Mouse (Mus musculus): ENCODE measurements at regions not wholly inside any gene's neighbourhood (a gene's known extent, or its start where the extent isn't known, plus 50 kb on each side); places are given as distances from the start of the nearest gene placed in this dataset.

GRCm38 (mm10) chr6:148599473-148599872, 155.3 kb upstream of the Tmtc1 start:
- DNase-seq: no peak

DNA sequence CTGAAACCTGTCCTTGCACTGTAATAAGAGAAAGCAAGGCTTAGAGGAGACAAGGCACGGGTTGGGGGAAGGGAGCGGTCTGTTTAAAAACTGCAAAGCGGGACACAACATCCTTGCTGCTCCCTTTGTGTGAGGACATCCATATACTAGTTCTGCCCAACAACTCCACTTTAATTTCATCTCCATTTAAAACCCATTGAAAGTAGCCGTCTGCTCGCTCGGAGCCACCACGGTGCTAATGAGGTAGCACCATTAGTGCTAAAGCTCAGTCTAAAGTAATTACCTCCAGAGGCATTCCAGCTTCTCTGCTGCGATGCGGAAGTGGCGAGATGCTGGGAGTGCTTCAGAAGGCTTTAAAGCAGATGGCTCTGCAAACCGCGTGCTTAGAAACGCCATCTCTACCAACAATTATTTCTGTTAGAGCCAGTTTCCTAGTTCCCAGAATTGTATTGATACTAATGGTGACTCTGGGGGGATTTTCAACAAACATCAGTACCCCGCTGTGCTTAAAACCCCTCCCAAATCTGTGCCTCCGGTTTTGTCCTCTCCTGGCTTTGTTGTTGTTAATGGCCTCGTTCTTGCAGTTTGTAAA, 154.7 kb upstream of the Tmtc1 start:
- no peak for DNase-seq

DNA sequence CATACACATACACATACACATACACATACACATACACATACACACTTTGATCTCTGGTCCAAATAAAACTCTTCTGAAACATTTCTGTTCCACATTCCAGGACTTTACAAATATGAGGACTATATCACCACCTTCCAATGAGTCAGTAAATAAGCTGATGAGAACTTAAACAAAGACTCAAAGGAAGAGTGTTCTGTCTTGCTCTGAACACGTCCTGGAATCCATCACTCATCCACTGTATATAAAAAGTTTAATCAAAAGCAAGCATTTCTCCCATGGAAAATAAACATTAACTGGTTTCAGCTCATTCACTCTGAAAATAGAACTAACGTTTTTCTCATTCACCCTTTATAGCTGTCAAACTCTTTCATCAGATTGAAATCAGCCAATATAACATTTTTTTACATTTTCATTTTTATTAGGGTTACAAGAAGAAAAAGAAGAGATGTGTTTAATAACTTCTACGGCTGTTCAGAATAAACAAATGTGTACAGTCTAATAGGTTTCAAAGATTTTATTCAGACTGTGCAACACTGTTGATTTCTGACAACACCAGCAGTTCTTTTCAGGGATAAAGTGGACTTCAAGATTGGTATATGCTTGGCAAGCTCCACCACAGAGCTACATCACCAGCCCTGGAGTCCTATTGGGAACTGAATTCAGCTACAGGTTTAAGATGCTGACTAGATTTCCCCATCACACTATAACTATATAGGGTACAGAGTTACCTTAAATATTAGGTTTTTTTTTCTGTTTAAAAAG, 151.0 kb upstream of the Tmtc1 start:
- no peak for DNase-seq

DNA sequence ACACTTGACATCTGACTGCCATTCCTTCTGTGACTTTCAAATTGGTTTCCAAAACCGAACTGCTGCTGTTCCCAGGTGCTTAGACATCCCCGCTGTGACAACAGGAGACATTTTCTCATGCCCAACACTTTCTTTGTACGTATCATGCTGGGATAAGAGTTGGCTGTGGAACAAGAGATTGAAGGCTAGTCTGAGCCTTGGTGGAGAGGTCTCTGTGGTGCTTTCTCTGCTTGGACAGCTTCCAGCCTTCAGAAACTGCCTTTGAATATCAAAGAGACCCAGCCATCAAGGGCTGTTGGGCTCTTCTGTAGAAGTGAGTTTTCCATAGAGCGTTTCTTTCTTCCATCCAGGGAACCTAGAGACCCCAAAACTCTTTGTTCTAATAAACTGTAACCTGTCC, 144.8 kb upstream of the Tmtc1 start:
- DNase-seq: no peak

DNA sequence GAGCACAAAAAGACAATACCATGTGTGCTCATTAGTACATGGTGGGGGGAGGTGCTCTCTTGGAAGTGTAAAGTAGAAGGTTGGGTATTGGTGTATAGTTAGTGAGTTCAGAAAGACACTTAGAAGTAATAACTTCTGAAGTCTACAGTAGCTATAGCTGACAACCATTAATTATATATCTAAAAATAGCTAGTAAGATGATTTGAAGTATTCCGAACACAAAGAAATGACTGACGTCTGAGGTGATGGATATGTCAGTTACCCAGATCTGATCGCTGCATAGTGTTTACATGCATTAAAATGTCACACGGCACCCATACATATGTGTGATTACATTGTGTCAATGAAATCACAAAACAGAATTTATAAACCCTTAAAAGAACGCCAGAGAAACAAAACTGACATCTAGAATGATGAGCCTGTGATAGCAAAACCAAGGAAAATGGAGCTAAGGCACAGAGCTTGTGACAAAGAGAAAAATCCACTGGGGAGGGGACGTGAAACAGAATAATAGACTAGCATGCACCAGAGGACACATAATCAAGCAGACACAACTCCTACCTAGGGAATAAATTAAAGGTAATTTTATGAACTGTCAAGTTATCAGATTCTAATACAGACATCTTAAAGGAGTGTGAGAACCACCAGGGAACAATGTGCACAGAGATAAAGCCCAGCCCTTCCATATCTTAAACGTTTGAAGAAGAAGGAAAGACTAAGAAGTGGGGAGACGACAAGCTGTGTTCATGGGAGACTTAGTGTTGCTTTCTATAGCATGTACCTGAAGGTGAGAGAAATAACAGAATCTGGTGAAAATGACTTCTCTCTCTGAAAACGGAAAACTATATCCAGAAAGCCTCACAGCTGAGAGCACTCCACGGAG, 142.5 kb upstream of the Tmtc1 start:
- no peak for DNase-seq

DNA sequence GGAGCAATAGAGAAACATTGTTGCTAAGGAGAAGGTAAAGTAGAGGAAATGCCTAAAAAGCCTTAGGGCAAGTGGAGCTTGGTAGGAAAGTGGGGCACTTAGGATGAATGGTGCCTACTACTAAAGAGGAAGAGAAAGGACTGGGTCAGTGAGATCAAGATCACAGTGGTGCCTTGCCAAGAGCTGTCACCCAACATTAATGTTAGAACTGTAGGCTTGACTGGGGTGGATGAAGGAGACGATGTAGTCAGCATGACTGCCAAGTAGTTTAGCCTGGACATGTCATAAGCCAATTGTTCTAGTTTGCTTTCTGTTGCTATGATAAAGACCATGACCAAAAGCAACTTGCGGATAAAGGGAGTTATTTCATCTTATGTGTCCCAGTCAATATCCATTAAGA, 139.9 kb upstream of the Tmtc1 start:
- DNase-seq: no peak

- no peak for DNase-seq
Measured at GRCm38 (mm10) chr6:148578281-148578680, 134.1 kb upstream of the Tmtc1 start.

DNA sequence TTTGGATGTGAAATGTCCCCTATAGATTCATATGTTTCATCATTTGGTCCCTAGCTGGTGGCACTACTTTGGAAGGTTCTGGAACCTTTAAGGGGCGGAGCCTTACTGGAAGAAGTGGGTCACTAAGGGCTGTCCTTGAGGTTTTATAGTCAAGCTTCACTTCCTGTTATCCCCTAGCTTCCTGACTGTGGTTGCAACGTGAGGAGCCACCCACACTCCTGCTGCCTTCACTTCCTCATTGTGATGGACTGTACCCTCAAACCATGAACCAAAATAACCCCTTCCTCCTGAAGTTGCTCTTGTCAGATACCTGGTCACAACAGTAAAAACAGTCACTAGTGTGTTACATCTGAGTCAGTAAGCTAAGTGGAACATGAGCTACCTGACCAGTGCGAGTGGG, 133.5 kb upstream of the Tmtc1 start:
- no peak for DNase-seq

DNA sequence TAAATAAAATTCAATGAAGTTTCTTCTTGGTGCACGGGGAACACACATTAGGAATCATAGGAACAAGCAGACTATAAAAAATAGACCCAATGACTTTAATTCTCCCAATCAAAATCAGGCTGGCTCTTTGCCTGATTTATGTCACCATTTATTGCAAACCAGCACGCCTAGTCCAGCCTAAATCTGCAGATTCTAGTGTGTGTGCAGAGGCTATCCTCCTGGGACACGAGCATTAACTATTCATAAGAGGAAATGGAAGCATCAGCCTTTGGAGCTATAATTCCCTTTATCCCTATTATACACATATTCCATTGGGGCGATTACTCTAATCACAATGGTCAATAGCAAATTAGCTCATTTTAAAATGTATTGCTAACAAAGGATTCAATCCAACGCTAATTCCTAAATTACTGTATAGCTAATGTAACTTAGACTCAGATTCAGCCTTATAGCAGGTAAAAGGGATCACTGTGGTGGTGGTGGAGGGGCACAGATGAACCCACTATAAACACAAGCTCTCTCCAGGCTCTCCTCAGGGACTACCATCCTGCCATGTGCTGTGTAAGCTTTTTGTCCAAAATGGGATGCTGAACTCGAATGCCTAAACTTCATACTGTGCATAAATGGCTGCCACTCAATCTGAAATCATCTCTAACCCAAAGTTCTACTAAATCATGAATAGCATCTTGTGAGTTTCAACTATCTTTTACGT, 130.7 kb upstream of the Tmtc1 start:
- no peak for DNase-seq

GRCm38 (mm10) chr6:148572201-148572600, 128.0 kb upstream of the Tmtc1 start:
- no peak for DNase-seq

DNA sequence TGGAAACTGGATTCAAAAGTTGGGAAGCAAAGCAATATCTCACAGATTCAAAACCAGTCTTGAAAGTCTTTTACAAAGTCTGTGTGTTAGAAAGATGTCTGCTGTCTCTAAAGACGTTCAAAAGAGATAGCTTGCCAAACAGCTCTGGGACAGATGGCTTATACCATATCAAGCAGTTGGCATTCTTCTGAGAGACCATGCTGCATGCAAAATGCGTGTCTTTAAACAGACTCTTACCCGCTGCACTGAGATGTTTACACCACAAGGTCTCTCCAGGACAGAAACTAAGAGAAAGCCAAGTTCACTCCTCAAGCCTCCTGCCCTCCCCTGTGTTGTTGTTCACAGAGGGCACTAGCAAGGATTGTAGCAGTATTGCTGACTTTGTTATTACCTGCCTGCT, 127.5 kb upstream of the Tmtc1 start:
- DNase-seq: no peak

GRCm38 (mm10) chr6:148564146-148564545, 120.0 kb upstream of the Tmtc1 start:
- DNase-seq: no peak

GRCm38 (mm10) chr6:148562206-148562708, 118.1 kb upstream of the Tmtc1 start:
- no peak for DNase-seq

DNA sequence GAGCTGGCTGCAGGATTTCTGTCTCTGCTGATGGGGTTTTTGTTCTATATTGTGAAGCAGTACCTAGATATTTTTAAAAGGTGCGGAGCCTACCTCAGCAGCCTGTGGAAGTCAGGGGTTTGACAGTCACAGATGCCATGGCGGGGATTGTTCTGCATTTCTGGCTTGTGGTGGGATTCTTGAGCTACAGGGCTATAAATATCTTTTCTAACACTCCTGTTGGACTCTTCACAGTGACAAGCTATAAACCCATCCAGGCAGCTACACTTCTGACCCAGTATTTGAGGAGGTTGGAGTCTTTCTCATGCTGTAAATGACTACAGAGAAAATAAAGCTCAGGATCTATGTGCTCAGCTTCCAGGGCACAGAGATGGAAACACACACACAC, 112.3 kb upstream of the Tmtc1 start:
- no peak for DNase-seq

- no peak for DNase-seq
Measured at GRCm38 (mm10) chr6:148555651-148556483, 111.7 kb upstream of the Tmtc1 start.

GRCm38 (mm10) chr6:148554463-148554862, 110.3 kb upstream of the Tmtc1 start:
- no peak for DNase-seq

GRCm38 (mm10) chr6:148553616-148554015, 109.4 kb upstream of the Tmtc1 start:
- DNase-seq: no peak

- DNase-seq: no peak
Measured at GRCm38 (mm10) chr6:148551097-148551496, 106.9 kb upstream of the Tmtc1 start.

- no peak for DNase-seq
Measured at GRCm38 (mm10) chr6:148548138-148548778, 104.1 kb upstream of the Tmtc1 start.

- no peak for DNase-seq
Measured at GRCm38 (mm10) chr6:148543047-148543446, 98.9 kb upstream of the Tmtc1 start.

DNA sequence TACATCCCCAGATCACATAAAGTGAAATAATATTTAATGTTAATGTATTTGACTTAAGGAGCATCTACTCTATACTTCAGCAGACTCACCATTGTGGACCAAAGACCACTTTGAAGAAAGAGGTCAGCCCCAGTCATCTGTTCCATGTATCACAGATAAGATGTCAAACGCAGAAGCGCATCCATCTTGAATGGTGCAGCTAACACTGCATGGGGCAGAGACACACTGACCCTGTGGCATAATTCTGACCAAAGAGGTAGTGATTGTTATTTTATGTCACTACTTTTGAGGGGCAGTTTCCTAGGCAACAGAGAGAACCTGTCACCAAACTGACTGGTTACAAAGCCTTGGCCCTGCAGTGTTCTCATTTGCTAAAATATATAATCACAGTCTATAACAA, 97.8 kb upstream of the Tmtc1 start:
- DNase-seq: no peak
